Mouse (Mus musculus): Measurements from ENCODE around the gene Ankrd63. TPM values are rescaled to one million over a fixed set of nuclear protein-coding genes. Genes with fewer than 3 reads are reported as not detected.
A peak's percentile ranks its signal among the peaks of the same experiment; 100 is the strongest.

The Ankrd63 gene
- polyA plus RNA-seq, 1 experiment: 1.8 TPM

DNA sequence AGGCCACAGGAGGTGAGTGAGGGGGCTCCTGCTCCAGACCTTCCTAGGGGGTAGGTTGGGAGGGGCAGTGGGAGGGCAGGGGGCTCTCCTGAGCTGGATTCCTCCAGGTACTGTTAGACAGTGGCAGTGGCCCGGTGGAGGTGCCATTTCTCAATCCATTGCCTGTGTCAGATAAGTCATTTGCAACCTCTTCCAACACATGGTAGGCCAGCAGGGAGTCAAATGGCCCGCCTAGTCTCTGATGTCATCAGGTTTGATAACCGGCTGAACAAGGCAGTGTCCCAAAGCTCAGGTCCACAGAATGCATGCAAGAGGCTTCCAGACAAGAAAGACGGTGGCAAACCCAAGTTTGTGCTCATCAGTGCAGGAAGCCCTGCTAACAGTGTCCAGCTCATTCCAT lies 25.9 kb downstream of the Ankrd63 start:
- H3K27ac ChIP-seq (ENCODE audit: control insufficient read depth, insufficient read depth, low read depth, low read length): no peak overlapping the region
- TF ChIP-seq POLR2A (IDR thresholded peaks at IDR 0.05; ENCODE audit: control insufficient read depth, low read depth, low read length): no peak
- TF ChIP-seq CTCF (IDR thresholded peaks at IDR 0.05; ENCODE audit: control insufficient read depth, insufficient read depth, insufficient replicate concordance, low read depth, low read length): no peak
- H3K27me3 ChIP-seq (ENCODE audit: control insufficient read depth, insufficient read depth, low read length): no peaks in the 10 kb centered on the region
- no peaks in the 10 kb centered on the region for H3K36me3 ChIP-seq (ENCODE audit: control insufficient read depth, insufficient read depth, low read length)
- no peak overlapping the region; the same call in 1 of the 2 replicates for H3K4me3 ChIP-seq (ENCODE audit: control insufficient read depth, low read depth, low read length)
- H3K4me1 ChIP-seq (ENCODE audit: control insufficient read depth, insufficient read depth, low read length): peaks cover 23% of the 10 kb centered on the region

DNA sequence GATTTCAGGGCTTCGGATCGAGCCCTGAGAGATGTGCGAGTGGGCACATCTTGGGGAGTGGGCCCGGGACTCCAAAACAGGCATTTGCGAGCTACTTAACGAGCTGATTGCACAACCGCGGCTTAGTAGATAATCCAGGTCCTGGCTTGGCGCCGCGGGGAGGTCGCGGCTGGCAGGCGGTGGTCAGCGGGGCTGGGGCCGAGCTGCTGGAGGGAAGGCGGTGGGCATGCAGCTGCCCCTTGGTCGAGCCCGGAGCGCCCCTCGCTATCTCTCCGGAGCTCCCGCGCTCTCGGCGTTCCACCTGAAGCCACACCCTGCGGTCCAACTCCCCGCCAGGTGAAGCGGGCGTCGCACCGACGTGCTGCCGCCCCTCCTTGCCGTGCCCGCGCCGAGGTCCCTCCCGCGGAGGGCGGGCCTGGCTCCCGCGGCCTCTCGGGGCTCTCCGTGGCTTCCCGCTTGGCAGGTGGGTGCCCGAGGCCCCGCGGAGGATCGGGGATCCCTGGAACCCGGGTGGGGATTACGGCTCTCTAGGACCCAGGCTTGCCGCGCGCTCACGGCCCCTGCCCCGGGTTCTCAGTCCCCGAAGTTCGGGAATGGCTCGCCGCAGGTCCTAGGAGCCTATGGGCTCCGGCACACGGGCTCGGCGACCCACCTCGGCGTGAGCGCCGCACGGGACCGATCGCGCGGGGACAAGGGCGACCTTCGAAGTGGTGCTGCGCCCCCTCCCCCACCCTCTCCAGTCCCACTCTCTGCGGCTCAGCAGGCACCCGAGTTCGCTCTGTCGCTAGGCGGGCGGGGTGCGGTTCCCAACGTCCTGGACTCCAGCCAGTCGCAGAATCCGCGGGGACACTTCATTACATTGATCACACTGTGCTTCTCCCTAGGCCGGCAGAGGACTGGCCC lies 26.7 kb downstream of the Ankrd63 start:
- Histone ChIP-seq H3K4me3 (ENCODE audit: control insufficient read depth, low read depth, low read length) (peak overlapping the region; percentile 24), H3K36me3 (ENCODE audit: control insufficient read depth, insufficient read depth, low read length) (no peaks in the 10 kb centered on the region), H3K27me3 (ENCODE audit: control insufficient read depth, insufficient read depth, low read length) (no peaks in the 10 kb centered on the region), H3K4me1 (ENCODE audit: control insufficient read depth, insufficient read depth, low read length) (peaks cover 18% of the 10 kb centered on the region), H3K27ac (ENCODE audit: control insufficient read depth, insufficient read depth, low read depth, low read length) (no peak overlapping the region)
- no peak for TF ChIP-seq POLR2A (IDR thresholded peaks at IDR 0.05; ENCODE audit: control insufficient read depth, low read depth, low read length)
- no peak for TF ChIP-seq CTCF (IDR thresholded peaks at IDR 0.05; ENCODE audit: control insufficient read depth, insufficient read depth, insufficient replicate concordance, low read depth, low read length)

DNA sequence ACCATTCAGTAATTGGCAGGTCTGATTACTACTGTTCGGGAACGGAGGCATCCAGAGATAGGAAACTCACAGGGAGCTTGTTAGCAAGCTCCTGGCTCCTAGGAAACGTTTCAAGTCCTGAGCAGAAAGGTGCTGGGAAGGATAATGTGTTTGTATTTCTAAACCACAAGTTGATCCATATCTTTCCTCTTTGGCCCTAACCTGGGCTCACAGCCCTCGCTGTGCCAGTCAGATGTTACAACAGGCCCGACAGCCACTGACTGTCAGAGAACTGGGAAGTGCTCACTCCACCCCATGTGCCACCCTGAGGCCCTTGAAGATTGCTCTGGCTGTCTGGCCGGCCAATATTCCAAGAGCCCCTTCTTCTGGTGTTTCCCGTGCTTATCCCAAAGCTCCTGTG lies 29.3 kb downstream of the Ankrd63 start:
- Histone ChIP-seq H3K27me3 (ENCODE audit: control insufficient read depth, insufficient read depth, low read length) (no peaks in the 10 kb centered on the region), H3K4me1 (ENCODE audit: control insufficient read depth, insufficient read depth, low read length) (peaks cover 18% of the 10 kb centered on the region), H3K4me3 (ENCODE audit: control insufficient read depth, low read depth, low read length) (no peak overlapping the region), H3K27ac (ENCODE audit: control insufficient read depth, insufficient read depth, low read depth, low read length) (no peak overlapping the region), H3K36me3 (ENCODE audit: control insufficient read depth, insufficient read depth, low read length) (no peaks in the 10 kb centered on the region)
- TF ChIP-seq POLR2A (IDR thresholded peaks at IDR 0.05; ENCODE audit: control insufficient read depth, low read depth, low read length) (no peak), CTCF (IDR thresholded peaks at IDR 0.05; ENCODE audit: control insufficient read depth, insufficient read depth, insufficient replicate concordance, low read depth, low read length) (no peak)

DNA sequence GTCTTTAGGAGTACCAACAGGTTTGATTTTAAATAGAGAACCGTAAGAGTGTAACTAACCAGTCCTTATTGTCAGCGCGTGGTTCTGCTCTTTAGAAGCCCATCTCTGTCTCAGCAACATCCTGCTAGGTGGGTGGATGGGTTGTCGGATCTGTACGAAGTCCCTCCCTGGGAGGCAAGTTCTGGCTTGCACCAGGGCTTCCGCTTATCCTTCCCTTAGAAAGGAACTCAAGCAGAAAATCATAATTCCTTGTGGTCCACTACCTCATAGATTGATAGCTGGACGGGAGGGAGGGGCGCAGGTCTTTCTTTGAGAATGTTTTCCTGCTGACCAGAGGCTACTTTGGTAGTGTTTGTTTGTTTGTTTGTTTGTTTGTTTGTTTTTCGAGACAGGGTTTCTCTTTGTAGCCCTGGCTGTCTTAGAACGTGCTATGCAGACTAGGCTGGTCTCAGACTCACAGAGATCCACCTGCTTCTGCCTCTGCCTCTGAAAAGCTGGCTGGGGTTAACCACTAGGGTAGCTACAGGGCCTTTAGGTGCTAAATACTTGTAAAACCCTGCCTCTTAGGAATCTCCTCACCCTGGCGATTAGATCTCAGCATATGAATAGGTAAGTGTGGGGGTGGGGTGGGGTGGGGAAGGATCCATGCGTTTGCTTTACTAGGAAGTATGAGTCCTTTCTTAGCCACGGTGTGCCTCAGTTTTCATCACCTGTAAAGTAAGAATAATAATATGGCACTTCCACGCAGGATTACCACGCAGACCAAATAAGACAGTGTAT lies 29.9 kb downstream of the Ankrd63 start:
- Histone ChIP-seq H3K36me3 (ENCODE audit: control insufficient read depth, insufficient read depth, low read length) (no peaks in the 10 kb centered on the region), H3K4me3 (ENCODE audit: control insufficient read depth, low read depth, low read length) (no peak overlapping the region), H3K27me3 (ENCODE audit: control insufficient read depth, insufficient read depth, low read length) (no peaks in the 10 kb centered on the region), H3K27ac (ENCODE audit: control insufficient read depth, insufficient read depth, low read depth, low read length) (no peak overlapping the region), H3K4me1 (ENCODE audit: control insufficient read depth, insufficient read depth, low read length) (peaks cover 18% of the 10 kb centered on the region)
- TF ChIP-seq CTCF (IDR thresholded peaks at IDR 0.05; ENCODE audit: control insufficient read depth, insufficient read depth, insufficient replicate concordance, low read depth, low read length) (no peak), POLR2A (IDR thresholded peaks at IDR 0.05; ENCODE audit: control insufficient read depth, low read depth, low read length) (no peak)

DNA sequence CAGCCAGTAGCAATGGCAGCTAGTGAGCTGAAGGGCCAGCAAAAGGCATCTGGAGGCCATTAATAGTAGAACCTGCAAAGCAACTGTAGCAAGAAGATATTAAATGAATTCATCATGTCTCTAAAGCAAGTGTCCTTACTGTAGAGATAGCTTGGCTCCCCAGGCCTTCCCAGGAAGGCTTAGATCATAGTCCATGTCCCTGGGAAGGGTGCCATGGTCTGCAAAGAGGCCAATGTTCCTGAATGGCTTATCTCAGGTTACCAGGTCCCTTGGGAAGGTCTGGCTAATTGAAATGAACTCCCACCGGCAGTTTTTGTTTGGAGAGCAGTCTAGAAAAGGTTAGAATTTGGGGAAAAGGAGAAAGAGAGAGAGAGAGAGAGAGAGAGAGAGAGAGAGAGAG lies 32.0 kb downstream of the Ankrd63 start:
- no peaks in the 10 kb centered on the region for H3K27me3 ChIP-seq (ENCODE audit: control insufficient read depth, insufficient read depth, low read length)
- no peak for TF ChIP-seq POLR2A (IDR thresholded peaks at IDR 0.05; ENCODE audit: control insufficient read depth, low read depth, low read length)
- TF ChIP-seq CTCF (IDR thresholded peaks at IDR 0.05; ENCODE audit: control insufficient read depth, insufficient read depth, insufficient replicate concordance, low read depth, low read length): no peak
- H3K4me1 ChIP-seq (ENCODE audit: control insufficient read depth, insufficient read depth, low read length): peaks cover 3% of the 10 kb centered on the region

DNA sequence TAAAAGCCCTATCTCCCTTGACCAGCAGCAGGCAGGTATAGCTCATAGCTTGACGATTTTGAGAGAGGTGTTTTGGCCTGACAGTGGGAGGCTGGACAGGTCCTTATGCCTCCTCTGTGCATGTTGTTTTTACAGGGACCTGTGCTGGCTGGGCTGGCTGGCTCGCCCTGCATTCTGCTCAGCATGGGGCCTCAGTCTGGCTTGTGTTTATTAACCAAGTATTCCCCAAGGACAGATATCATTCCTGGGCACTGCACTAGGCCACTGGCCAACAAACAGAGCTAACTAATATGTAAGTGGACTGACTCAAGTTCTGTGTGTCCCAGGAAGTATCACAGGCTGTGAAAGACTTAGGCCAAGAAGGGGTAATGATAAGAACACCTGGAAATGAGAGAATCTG lies 34.0 kb downstream of the Ankrd63 start:
- Histone ChIP-seq H3K4me1 (ENCODE audit: control insufficient read depth, insufficient read depth, low read length) (no peaks in the 10 kb centered on the region), H3K27me3 (ENCODE audit: control insufficient read depth, insufficient read depth, low read length) (no peaks in the 10 kb centered on the region), H3K4me3 (ENCODE audit: control insufficient read depth, low read depth, low read length) (no peak overlapping the region), H3K27ac (ENCODE audit: control insufficient read depth, insufficient read depth, low read depth, low read length) (no peak overlapping the region), H3K36me3 (ENCODE audit: control insufficient read depth, insufficient read depth, low read length) (no peaks in the 10 kb centered on the region)
- no peak for TF ChIP-seq POLR2A (IDR thresholded peaks at IDR 0.05; ENCODE audit: control insufficient read depth, low read depth, low read length)
- TF ChIP-seq CTCF (IDR thresholded peaks at IDR 0.05; ENCODE audit: control insufficient read depth, insufficient read depth, insufficient replicate concordance, low read depth, low read length): no peak

More for the DNA sequence above, 32.0 kb downstream of the Ankrd63 start:
- no peak overlapping the region for H3K27ac ChIP-seq (ENCODE audit: control insufficient read depth, insufficient read depth, low read depth, low read length)
- H3K36me3 ChIP-seq (ENCODE audit: control insufficient read depth, insufficient read depth, low read length): no peaks in the 10 kb centered on the region
- H3K4me3 ChIP-seq (ENCODE audit: control insufficient read depth, low read depth, low read length): no peak overlapping the region

DNA sequence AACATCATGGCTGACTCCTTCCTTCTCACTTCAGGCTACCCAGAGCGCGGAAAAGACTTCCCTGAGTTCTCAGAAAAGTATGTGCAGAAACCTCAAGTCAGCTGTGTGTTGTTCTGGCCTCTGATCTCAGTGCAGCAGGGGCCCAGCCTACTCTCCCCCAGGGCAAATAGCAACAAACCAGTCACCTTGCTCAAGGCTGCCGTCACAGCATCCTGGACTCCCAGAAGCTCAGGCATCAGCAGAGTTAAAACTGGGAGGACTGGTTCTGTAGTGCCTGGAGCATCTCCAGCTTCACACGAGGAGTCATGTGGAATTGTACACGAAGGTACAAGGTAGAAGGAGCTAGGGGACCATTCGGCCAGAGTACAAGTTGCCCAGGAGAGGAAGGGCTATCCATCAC lies 34.5 kb downstream of the Ankrd63 start:
- TF ChIP-seq POLR2A (IDR thresholded peaks at IDR 0.05; ENCODE audit: control insufficient read depth, low read depth, low read length) (no peak), CTCF (IDR thresholded peaks at IDR 0.05; ENCODE audit: control insufficient read depth, insufficient read depth, insufficient replicate concordance, low read depth, low read length) (no peak)
- Histone ChIP-seq H3K27me3 (ENCODE audit: control insufficient read depth, insufficient read depth, low read length) (no peaks in the 10 kb centered on the region), H3K4me1 (ENCODE audit: control insufficient read depth, insufficient read depth, low read length) (no peaks in the 10 kb centered on the region), H3K4me3 (ENCODE audit: control insufficient read depth, low read depth, low read length) (no peak overlapping the region), H3K27ac (ENCODE audit: control insufficient read depth, insufficient read depth, low read depth, low read length) (no peak overlapping the region), H3K36me3 (ENCODE audit: control insufficient read depth, insufficient read depth, low read length) (no peaks in the 10 kb centered on the region)

All from testis, adult 2 months (tissue).